Comparison of ENCODE assay signal across 8 mouse cellular contexts in the genomic region with DNA sequence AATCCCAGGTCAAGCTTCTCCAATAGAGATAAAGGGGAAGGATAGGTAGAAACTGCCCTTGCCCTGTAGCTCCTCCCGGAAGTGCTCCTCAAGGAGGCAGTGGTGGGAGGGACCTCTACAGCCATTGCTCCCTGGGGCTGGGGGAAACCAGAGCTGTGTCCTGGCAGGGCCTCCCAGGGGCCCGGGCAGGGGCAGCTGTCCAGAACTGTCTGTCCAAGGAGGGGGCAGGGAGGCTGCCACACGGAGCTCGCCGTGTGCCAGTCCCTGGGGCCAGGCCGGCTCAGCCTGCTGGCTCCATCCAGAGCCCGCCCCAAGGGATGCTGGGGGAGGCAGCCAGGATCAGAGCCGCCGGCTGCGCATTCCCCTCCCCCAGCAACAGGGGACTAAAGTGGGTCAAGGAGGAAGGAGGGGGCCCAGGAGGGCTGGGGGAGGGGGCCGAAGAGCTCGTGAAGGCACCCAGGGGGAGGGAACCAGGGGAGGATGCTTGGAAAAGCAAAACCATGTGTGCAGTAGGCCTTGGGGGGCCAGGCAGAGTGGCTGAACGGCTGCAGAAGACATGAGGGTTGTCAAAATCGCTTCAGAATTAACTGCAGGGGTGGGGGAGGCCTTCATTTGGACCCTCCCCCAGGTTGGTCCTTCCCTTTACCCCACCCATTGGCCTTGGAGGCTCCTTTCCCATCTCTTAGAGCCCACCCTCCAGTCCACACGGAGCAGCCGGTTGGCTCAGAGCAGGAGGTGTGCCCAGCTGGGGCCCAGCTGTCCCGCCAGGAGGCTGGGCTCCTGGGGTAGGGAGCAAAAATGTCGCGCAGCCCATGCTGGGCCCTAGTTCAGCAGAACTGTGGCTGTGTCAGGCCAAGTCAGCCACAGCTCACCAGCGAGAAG. TPM values are rescaled to one million over a fixed set of nuclear protein-coding genes. Genes with fewer than 3 reads are reported as not detected.
DNase-seq lines count a peak whose midpoint lies in the region; ATAC-seq and TF ChIP-seq lines count a peak whose summit lies in the region.

No protein-coding gene starts in this region.

- no peaks in the 10 kb centered on the region for H3K9me3 ChIP-seq in E14TG2a.4 (ENCODE audit: low read length)
- H3K9me3 ChIP-seq in forebrain, embryonic 12.5 days = no peaks in the 10 kb centered on the region
- H3K9me3 ChIP-seq in heart, postnatal 0 days (replicated peaks; ENCODE audit: control insufficient read depth, low read length) = no peaks in the 10 kb centered on the region
- H3K9me3 ChIP-seq in stomach, embryonic 15.5 days = no peaks in the 10 kb centered on the region

- 3% methylated on average over 18 of the region's 20 CpGs for whole genome bisulfite sequencing in forebrain, embryonic 12.5 days
- WGBS in heart, postnatal 0 days = 4% methylated on average over 20 of the region's 20 CpGs
- WGBS in stomach, embryonic 15.5 days = 4% methylated on average over 20 of the region's 20 CpGs

- H3K27ac ChIP-seq in forebrain, embryonic 12.5 days = peak overlapping the region; percentile 68
- H3K27ac ChIP-seq in heart, postnatal 0 days (ENCODE audit: low read depth) = peak overlapping the region; percentile 66
- H3K27ac ChIP-seq in stomach, embryonic 15.5 days = peak overlapping the region; percentile 84

- TF ChIP-seq CTCF in E14TG2a.4 (conservative IDR thresholded peaks at IDR 0.05; ENCODE audit: low read length) = no peak
- no peak for TF ChIP-seq CTCF in heart, postnatal 0 days (IDR thresholded peaks at IDR 0.05; ENCODE audit: low read depth)

- peak overlapping the region; percentile 51 for H3K9ac ChIP-seq in forebrain, embryonic 12.5 days
- no peak overlapping the region for H3K9ac ChIP-seq in heart, postnatal 0 days (replicated peaks; ENCODE audit: low read depth, low read length)
- no peak overlapping the region for H3K9ac ChIP-seq in stomach, embryonic 15.5 days

- H3K4me1 ChIP-seq in E14TG2a.4 (replicated peaks; ENCODE audit: low read depth, low read length) = peaks cover 88% of the 10 kb centered on the region
- peaks cover 68% of the 10 kb centered on the region for H3K4me1 ChIP-seq in forebrain, embryonic 12.5 days
- H3K4me1 ChIP-seq in heart, postnatal 0 days (ENCODE audit: control insufficient read depth, insufficient read depth) = peaks cover 22% of the 10 kb centered on the region
- peaks cover 28% of the 10 kb centered on the region for H3K4me1 ChIP-seq in stomach, embryonic 15.5 days

- peaks cover 10% of the 10 kb centered on the region for H3K27me3 ChIP-seq in E14TG2a.4 (ENCODE audit: insufficient read depth, low read length)
- no peaks in the 10 kb centered on the region for H3K27me3 ChIP-seq in forebrain, embryonic 12.5 days
- H3K27me3 ChIP-seq in heart, postnatal 0 days (ENCODE audit: control insufficient read depth, insufficient read depth, low read length) = 0 out of 2 replicates have a peak, but pooled peaks cover 5% of the 10 kb centered on the region
- no peaks in the 10 kb centered on the region for H3K27me3 ChIP-seq in stomach, embryonic 15.5 days (replicated peaks)

- peak; percentile 73 to 89 for DNase-seq in adrenal gland, postnatal 36 days
- DNase-seq in heart, postnatal 0 days (ENCODE audit: low spot score) = peak; percentile 47
- peak; percentile 49 to 55 for DNase-seq in layer of hippocampus, postnatal 36 days
- peak; percentile 83 for DNase-seq in mesoderm, embryonic 11.5 days (ENCODE audit: low read depth, low spot score)
- no peak for DNase-seq in natural killer cell, adult 2 months (ENCODE audit: low spot score in 2 of 2)

- no peaks in the 10 kb centered on the region for H3K36me3 ChIP-seq in E14TG2a.4 (ENCODE audit: insufficient read depth, low read length)
- H3K36me3 ChIP-seq in forebrain, embryonic 12.5 days (replicated peaks) = no peaks in the 10 kb centered on the region
- H3K36me3 ChIP-seq in heart, postnatal 0 days (replicated peaks; ENCODE audit: control insufficient read depth, insufficient read depth, low read length) = no peaks in the 10 kb centered on the region
- H3K36me3 ChIP-seq in stomach, embryonic 15.5 days = no peaks in the 10 kb centered on the region

- peak overlapping the region; percentile 77 for H3K4me3 ChIP-seq in E14TG2a.4 (replicated peaks; ENCODE audit: low read length)
- peak overlapping the region; percentile 19 for H3K4me3 ChIP-seq in forebrain, embryonic 12.5 days (replicated peaks)
- H3K4me3 ChIP-seq in heart, postnatal 0 days (ENCODE audit: low read depth, low read length) = peak overlapping the region; percentile 35
- peak overlapping the region; percentile 26 for H3K4me3 ChIP-seq in stomach, embryonic 15.5 days (replicated peaks)

- no peak for TF ChIP-seq EP300 in heart, postnatal 0 days (IDR thresholded peaks at IDR 0.05; ENCODE audit: low read depth)

- H3K4me2 ChIP-seq in forebrain, embryonic 12.5 days = peak overlapping the region; percentile 51
- peak overlapping the region; percentile 66 for H3K4me2 ChIP-seq in heart, postnatal 0 days (ENCODE audit: low read depth, low read length)
- peak overlapping the region; percentile 69 for H3K4me2 ChIP-seq in stomach, embryonic 15.5 days

- peak; percentile 77 for ATAC-seq in forebrain, embryonic 12.5 days (ENCODE audit: low FRiP score)
- peak; percentile 69 for ATAC-seq in heart, postnatal 0 days (ENCODE audit: insufficient read depth, low read depth)
- peak; percentile 86 for ATAC-seq in stomach, embryonic 15.5 days (ENCODE audit: insufficient read depth, low FRiP score, low read depth)

RNA-seq across cellular contexts. Expression of gene Zfp423, which starts 20.8 kb away (rescaled TPM):
- total RNA-seq in adrenal gland, postnatal 36 days (2021) = 10 to 100 TPM; 16.5 to 20.8 TPM
- polyA plus RNA-seq in forebrain, embryonic 12.5 days (2016; fragmentation: Nextera tagmentation; extraction: Ambion mirVana) = 35.0 and 36.6 TPM in 2 replicates
- total RNA-seq in heart, postnatal 0 days (2014; rRNA removed; ENCODE audit: low replicate concordance) = 5.0 and 7.9 TPM in 2 replicates
- 1.9 TPM in 2 replicates for polyA plus RNA-seq in heart, postnatal 0 days (2015; fragmentation: Nextera tagmentation; extraction: Ambion mirVana)
- total RNA-seq in layer of hippocampus, postnatal 36 days (2021) = 10 to 100 TPM; 32.0 to 32.5 TPM
- polyA plus RNA-seq in stomach, embryonic 15.5 days (2015; fragmentation: Nextera tagmentation; extraction: Ambion mirVana) = 9.3 and 9.6 TPM in 2 replicates

Comparison
In these comparisons a context has a peak if more than half of its experiments do, and no peak if none do; other contexts are left out.
1. H3K4me3 ChIP-seq: peak in every context shown above with its lines; median percentile 77 in E14TG2a.4; 35 in heart, postnatal 0 days; 26 in stomach, embryonic 15.5 days; 19 in forebrain, embryonic 12.5 days.
2. DNase-seq: peak in adrenal gland, postnatal 36 days (2 of 2), heart, postnatal 0 days (single experiment), layer of hippocampus, postnatal 36 days (2 of 2) and mesoderm, embryonic 11.5 days (single experiment); none in natural killer cell, adult 2 months (0 of 2).
3. Peak in every context shown above with its lines, with median percentiles within 50 percentile points of each other: ATAC-seq, H3K27ac ChIP-seq and H3K4me2 ChIP-seq.